Mouse (Mus musculus) forebrain, embryonic 11.5 days (tissue): ENCODE measurements around the gene Abcc9. TPM values are rescaled to one million over a fixed set of nuclear protein-coding genes. Genes with fewer than 3 reads are reported as not detected.
A peak's percentile ranks its signal among the peaks of the same experiment; 100 is the strongest.

Experiments used
- ATAC-seq: fragments of 200-750 bp; cut with Nextera tagmentation; replicated peaks from 2 replicates; pipeline ENCODE4 v1.8.0; 2017; ENCODE audit warnings: moderate TSS enrichment; ENCODE audit not compliant: low FRiP score
- DNase-seq: peaks from one replicate; pipeline ENCODE4 v3.0.0-alpha.2; 2017; ENCODE audit warnings: low spot score
- H3K27ac ChIP-seq: fragments of 300-500 bp; sonication (generic); 2 replicates; pipeline ENCODE4 v1.5.1; 2014; ENCODE audit warnings: low read depth, low read length
- H3K27me3 ChIP-seq: fragments of 300-500 bp; sonication (generic); 2 replicates; pipeline ENCODE4 v1.6.1; 2014; ENCODE audit warnings: mild to moderate bottlenecking, low read length, mixed read lengths; ENCODE audit not compliant: control insufficient read depth, insufficient read depth
- H3K36me3 ChIP-seq: fragments of 300-500 bp; sonication (generic); 2 replicates; pipeline ENCODE4 v1.6.1; 2014; ENCODE audit warnings: mild to moderate bottlenecking, low read length, moderate library complexity, mixed read lengths; ENCODE audit not compliant: control insufficient read depth, insufficient read depth
- H3K4me1 ChIP-seq: fragments of 300-500 bp; sonication (generic); replicated peaks from 2 replicates; pipeline ENCODE4 v1.6.1; 2014; ENCODE audit warnings: low read length, mixed read lengths; ENCODE audit not compliant: control insufficient read depth, insufficient read depth
- H3K4me2 ChIP-seq: fragments of 300-500 bp; sonication (generic); 2 replicates; pipeline ENCODE4 v1.6.1; 2014; ENCODE audit warnings: low read depth, mild to moderate bottlenecking, low read length, moderate library complexity, mixed read lengths; ENCODE audit not compliant: severe bottlenecking
- H3K4me3 ChIP-seq: fragments of 300-500 bp; sonication (generic); 2 replicates; pipeline ENCODE4 v1.5.1; 2014; ENCODE audit warnings: low read depth, low read length
- H3K9ac ChIP-seq: fragments of 300-500 bp; sonication (generic); 2 replicates; pipeline ENCODE4 v1.6.1; 2014; ENCODE audit warnings: low read length
- H3K9me3 ChIP-seq: fragments of 300-500 bp; sonication (generic); 2 replicates; pipeline ENCODE4 v1.6.1; 2016; ENCODE audit warnings: low read length, mixed read lengths; ENCODE audit not compliant: control insufficient read depth
- WGBS: fragments of 180-500 bp; shearing (Covaris S2); extraction: QIAGEN DNeasy Blood & Tissue Kit; methylation state at CpG from one replicate; pipeline ENCODE4 v1.1.7; 2014; 5-methylcytosine and 5-hydroxymethylcytosine counted together
- polyA plus RNA-seq: library from polyadenylated mRNA; unstranded; fragments of >200 nt; fragmentation: Nextera tagmentation; extraction: Ambion mirVana; gene quantifications from 2 replicates; pipeline ENCODE4 v1.2.1, GENCODE M21; 2014

The Abcc9 gene
- polyA plus RNA-seq, 1 experiment from 2014 or later = 1.6 TPM

- peak; percentile 52 for ATAC-seq
- H3K9me3 ChIP-seq = no peaks in the 10 kb centered on the region
- peaks cover 35% of the 10 kb centered on the region for H3K27me3 ChIP-seq
- no peak for DNase-seq
- H3K36me3 ChIP-seq = no peaks in the 10 kb centered on the region
- H3K9ac ChIP-seq = peak overlapping the region; percentile 39
- peaks cover 5% of the 10 kb centered on the region; the same call in 1 of the 2 replicates for H3K4me1 ChIP-seq
- H3K4me2 ChIP-seq = peak overlapping the region; percentile 96
- H3K4me3 ChIP-seq = peak overlapping the region; percentile 43
- 3% methylated on average over 21 of the region's 21 CpGs for WGBS
- H3K27ac ChIP-seq = no peak overlapping the region
These were observed 130.3 kb downstream of the Abcc9 start for GRCm38 (mm10) chr6:142571629-142572360.

GRCm38 (mm10) chr6:142571055-142571618 is 131.0 kb downstream of the Abcc9 start, which contains the start of gene Kcnj8:
Kcnj8 (minus strand) TSS chr6:142571614.
- peak within 1 kb of the TSS; percentile 96 for H3K4me2 ChIP-seq
- peak; percentile 81 for DNase-seq
- peaks cover 35% of the 10 kb centered on the region for H3K27me3 ChIP-seq
- H3K4me3 ChIP-seq = peak within 1 kb of the TSS; percentile 43
- H3K9ac ChIP-seq = peak within 1 kb of the TSS; percentile 39
- peaks cover 5% of the 10 kb centered on the region; the same call in 1 of the 2 replicates for H3K4me1 ChIP-seq
- no peaks in the 10 kb centered on the region for H3K9me3 ChIP-seq
- no peaks in the 10 kb centered on the region for H3K36me3 ChIP-seq
- H3K27ac ChIP-seq = no peak within 1 kb of the TSS
- WGBS = under 1% methylated on average over 33 of the region's 34 CpGs
- peak; percentile 95 for ATAC-seq

- Histone ChIP-seq H3K9me3 (no peaks in the 10 kb centered on the region), H3K9ac (no peak overlapping the region), H3K36me3 (no peaks in the 10 kb centered on the region), H3K4me1 (peaks cover 5% of the 10 kb centered on the region; the same call in 1 of the 2 replicates), H3K27ac (no peak overlapping the region), H3K4me3 (0 out of 2 replicates have a peak overlapping the region, but pooled peaks have one; percentile 9), H3K4me2 (peak overlapping the region; percentile 34; the same call in 1 of the 2 replicates), H3K27me3 (peaks cover 35% of the 10 kb centered on the region)
- ATAC-seq (no peak), DNase-seq (no peak)
- 6% methylated on average over 30 of the region's 30 CpGs for WGBS
These were observed 131.9 kb downstream of the Abcc9 start for GRCm38 (mm10) chr6:142570046-142570770.

GRCm38 (mm10) chr6:142568713-142569357 is 133.3 kb downstream of the Abcc9 start:
- 38% methylated on average over 7 of the region's 7 CpGs for WGBS
- no peak overlapping the region for H3K27ac ChIP-seq
- H3K4me1 ChIP-seq = peaks cover 5% of the 10 kb centered on the region; the same call in 1 of the 2 replicates
- no peak for ATAC-seq
- H3K9me3 ChIP-seq = no peaks in the 10 kb centered on the region
- H3K27me3 ChIP-seq = peaks cover 35% of the 10 kb centered on the region
- DNase-seq = no peak
- H3K36me3 ChIP-seq = no peaks in the 10 kb centered on the region
- no peak overlapping the region for H3K4me3 ChIP-seq
- H3K4me2 ChIP-seq = no peak overlapping the region
- H3K9ac ChIP-seq = no peak overlapping the region

GRCm38 (mm10) chr6:142567452-142567851 is 134.7 kb downstream of the Abcc9 start:
- WGBS = 71% methylated on average over 5 of the region's 5 CpGs
- ATAC-seq (no peak), DNase-seq (peak; percentile 22)
- Histone ChIP-seq H3K9me3 (no peaks in the 10 kb centered on the region), H3K4me3 (no peak overlapping the region), H3K4me1 (peaks cover 5% of the 10 kb centered on the region; the same call in 1 of the 2 replicates), H3K27ac (no peak overlapping the region), H3K36me3 (no peaks in the 10 kb centered on the region), H3K27me3 (peaks cover 31% of the 10 kb centered on the region), H3K4me2 (no peak overlapping the region), H3K9ac (no peak overlapping the region)

- no peak overlapping the region for H3K4me3 ChIP-seq
- no peak overlapping the region for H3K4me2 ChIP-seq
- DNase-seq = peak; percentile 24
- 91% methylated on average over 3 of the region's 3 CpGs for WGBS
- no peaks in the 10 kb centered on the region for H3K9me3 ChIP-seq
- ATAC-seq = no peak
- H3K36me3 ChIP-seq = no peaks in the 10 kb centered on the region
- H3K27ac ChIP-seq = no peak overlapping the region
- H3K27me3 ChIP-seq = peaks cover 13% of the 10 kb centered on the region
- 0 out of 2 replicates have a peak, but pooled peaks cover 2% of the 10 kb centered on the region for H3K4me1 ChIP-seq
- H3K9ac ChIP-seq = no peak overlapping the region
These were observed 137.4 kb downstream of the Abcc9 start for GRCm38 (mm10) chr6:142564746-142565145.

GRCm38 (mm10) chr6:142561151-142561550 is 141.0 kb downstream of the Abcc9 start:
- H3K4me2 ChIP-seq = no peak overlapping the region
- no peak overlapping the region for H3K9ac ChIP-seq
- WGBS = 68% methylated on average over 1 of the region's 1 CpGs
- DNase-seq (no peak), ATAC-seq (no peak)
- H3K4me3 ChIP-seq = no peak overlapping the region
- no peaks in the 10 kb centered on the region for H3K36me3 ChIP-seq
- no peak overlapping the region for H3K27ac ChIP-seq
- no peaks in the 10 kb centered on the region for H3K4me1 ChIP-seq
- no peaks in the 10 kb centered on the region for H3K27me3 ChIP-seq
- H3K9me3 ChIP-seq = no peaks in the 10 kb centered on the region
